Mouse (Mus musculus) kidney, adult 2 months (tissue): ENCODE measurements around the gene Epha8.

Experiments used
- CTCF ChIP-seq: fragments of 200-500 bp; conservative IDR thresholded peaks from 2 replicates; pipeline ENCODE4 v1.5.1; 2011; ENCODE audit warnings: low read depth, mild to moderate bottlenecking, control low read depth, low read length, moderate library complexity, mixed read lengths; ENCODE audit not compliant: insufficient read depth, insufficient read length
- POLR2A ChIP-seq: fragments of 200-500 bp; IDR thresholded peaks from one replicate; pipeline ENCODE4 v1.6.1; 2011; ENCODE audit warnings: low read depth, low read length, control low read depth

DNA sequence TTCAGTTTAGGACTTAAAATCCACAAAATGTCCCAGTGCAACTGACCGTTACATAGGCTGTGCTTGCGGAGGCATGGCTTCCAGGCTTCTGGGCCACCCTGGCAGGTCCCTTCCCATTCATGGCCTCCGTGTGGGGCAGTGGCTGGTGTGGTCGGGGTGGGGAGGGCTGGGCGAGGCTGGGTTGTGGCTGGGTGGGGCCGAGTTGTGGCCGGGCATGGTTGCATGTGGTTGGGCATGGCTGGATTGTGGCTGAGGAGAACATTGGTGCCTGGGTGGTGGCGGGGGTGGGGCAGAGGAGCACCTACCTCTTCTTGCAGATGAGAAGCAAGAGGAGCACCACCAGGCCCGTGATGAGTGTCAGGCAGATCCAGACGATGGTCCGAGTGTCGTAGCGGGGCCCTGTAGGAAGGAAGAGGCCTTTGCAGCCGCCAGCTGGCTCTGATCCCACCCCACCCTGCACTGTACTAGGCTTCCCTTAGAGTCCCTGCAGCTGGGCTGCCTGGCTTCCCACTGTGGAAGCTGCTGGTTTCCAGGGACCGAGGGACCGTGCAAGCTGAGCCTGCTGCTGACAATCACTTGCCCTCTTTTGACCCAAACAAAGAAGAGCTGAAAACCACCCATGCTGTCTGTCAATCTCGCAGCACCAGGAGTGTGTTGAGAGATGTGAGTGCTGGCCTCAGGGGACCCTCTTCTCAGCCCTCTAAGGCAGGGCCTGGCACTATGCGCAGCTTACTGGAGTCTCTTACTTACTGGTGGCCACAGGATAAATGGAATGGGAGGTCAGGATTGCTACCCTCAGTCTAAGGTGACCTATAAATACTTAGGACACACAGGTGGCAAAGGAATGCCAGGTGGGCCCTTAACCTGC is 21.6 kb downstream of the Epha8 start:
- TF ChIP-seq CTCF (no peak), POLR2A (no peak)
